Mouse (Mus musculus) fibroblast of lung, adult 2 months (primary cell): ENCODE data around the gene Zfp1.

Experiments
- DNase-seq: peaks from one replicate; pipeline ENCODE4 v3.0.0-alpha.2; 2011; ENCODE audit warnings: low read depth

The Zfp1 gene

GRCm38 (mm10) chr8:111714295-111714694, 71.1 kb downstream of the Zfp1 start:
- DNase-seq: no peak

- no peak for DNase-seq
These were observed 72.3 kb downstream of the Zfp1 start for GRCm38 (mm10) chr8:111715514-111715913.

DNA sequence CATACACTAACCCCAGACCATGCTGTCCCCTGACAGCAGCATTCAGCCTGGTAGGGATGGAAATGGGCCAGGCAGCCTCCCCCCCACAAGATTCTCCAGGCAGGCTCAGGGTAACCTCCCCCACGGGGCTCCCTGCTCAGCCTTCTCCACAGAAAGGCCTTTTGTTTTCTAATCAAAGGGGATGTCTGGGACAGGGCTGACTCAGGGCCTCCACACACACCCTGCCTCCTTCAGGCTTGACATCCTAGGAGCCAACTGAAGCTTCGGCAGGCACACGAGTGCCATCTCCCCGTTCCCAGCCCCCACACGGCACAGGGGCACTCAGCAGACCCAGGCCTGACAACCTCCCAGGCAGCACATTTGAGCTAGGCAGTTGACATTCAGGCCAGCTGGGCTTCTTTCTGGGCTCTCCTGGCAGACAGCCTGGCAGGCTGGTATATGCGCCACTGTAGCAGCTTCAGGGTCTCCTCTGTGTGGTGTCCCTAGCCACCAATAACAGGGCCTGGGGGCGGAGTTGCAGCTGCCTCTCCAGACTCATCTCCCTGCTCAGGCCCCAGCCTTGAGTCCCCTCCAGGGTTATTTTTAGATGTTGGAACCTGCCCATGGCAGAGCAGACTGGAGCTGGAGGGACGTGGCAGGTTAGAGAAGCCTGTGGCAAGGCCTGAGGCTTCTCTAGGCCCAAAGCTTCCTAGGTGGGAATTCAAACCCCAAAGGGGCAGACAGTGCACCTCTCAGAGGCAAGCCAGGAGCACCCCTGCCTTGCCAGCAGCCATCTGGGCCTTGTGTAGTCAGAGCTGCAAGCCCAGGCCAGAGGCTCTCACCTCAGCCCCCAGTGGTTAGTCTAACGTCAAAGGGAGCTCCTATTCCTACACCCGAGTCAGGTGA, 73.6 kb downstream of the Zfp1 start:
- peak; percentile 83 for DNase-seq

- DNase-seq: no peak
These were observed 74.2 kb downstream of the Zfp1 start for GRCm38 (mm10) chr8:111717488-111717792.

- DNase-seq: no peak
These were observed 74.7 kb downstream of the Zfp1 start for GRCm38 (mm10) chr8:111717866-111718265.

- DNase-seq: no peak
These were observed 75.7 kb downstream of the Zfp1 start for GRCm38 (mm10) chr8:111718937-111719336.

- DNase-seq: no peak
These were observed 76.9 kb downstream of the Zfp1 start for GRCm38 (mm10) chr8:111720115-111720544.
